Mouse (Mus musculus) bone marrow, adult 2 months (tissue): ENCODE results near the gene Zbed4.

Source experiments
- CTCF ChIP-seq: fragments of 200-500 bp; IDR thresholded peaks from 2 replicates; pipeline ENCODE4 v1.5.1; 2011; ENCODE audit warnings: low read length, control low read depth; ENCODE audit not compliant: control insufficient read depth, insufficient read depth
- POLR2A ChIP-seq: fragments of 200-500 bp; IDR thresholded peaks from 2 replicates; pipeline ENCODE4 v1.6.1; 2011; ENCODE audit warnings: low read depth, mild to moderate bottlenecking, control low read depth, low read length, borderline replicate concordance; ENCODE audit not compliant: control insufficient read depth

- TF ChIP-seq CTCF (no peak), POLR2A (no peak)
Observed at GRCm38 (mm10) chr15:88724311-88724710, 27.1 kb upstream of the Zbed4 start.
